Mouse (Mus musculus) naive thymus-derived CD4-positive, alpha-beta T cell, adult 2 months (primary cell): ENCODE results near the gene Prkcsh.

Source experiments
- DNase-seq: peaks from one replicate; pipeline ENCODE4 v3.0.0-alpha.2; 2011; ENCODE audit warnings: low read depth

Gene Prkcsh

DNA sequence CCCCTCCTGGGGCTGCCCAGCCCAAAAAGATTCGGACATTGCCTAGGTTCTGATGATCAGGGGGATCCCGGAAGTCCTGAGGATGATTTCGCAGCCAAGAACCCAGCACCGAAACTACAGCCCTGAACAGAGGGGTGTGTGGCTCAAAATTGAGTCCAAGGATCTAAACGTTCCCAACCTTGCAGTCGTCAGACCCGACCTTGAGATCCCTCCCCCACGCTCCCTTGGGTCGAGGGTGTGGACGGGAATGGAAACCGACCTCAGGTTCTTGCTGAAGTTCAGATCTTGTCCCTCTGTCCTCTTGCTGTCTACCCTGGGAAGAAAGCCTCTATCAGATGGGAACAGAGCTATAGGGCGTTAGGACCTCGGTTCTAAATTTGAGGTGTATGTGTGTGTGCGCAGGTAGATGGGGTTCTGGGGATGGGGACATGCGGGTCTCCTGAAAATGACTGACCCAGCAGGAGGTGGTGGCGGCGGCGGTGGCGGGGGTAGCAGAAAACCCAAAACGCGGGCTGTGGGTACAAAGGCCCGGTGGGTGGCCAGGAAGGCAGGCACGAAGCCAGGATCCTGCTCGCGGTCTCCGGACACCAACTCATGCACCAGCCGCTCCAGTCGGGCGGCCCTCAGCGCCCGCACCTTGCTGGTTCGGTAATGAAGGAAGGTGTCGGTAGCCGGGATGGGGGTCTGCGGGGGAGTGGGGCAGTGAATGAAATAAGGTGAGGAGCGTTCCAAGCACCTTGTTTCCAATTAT is 14.8 kb upstream of the Prkcsh start:
- DNase-seq = no peak

DNA sequence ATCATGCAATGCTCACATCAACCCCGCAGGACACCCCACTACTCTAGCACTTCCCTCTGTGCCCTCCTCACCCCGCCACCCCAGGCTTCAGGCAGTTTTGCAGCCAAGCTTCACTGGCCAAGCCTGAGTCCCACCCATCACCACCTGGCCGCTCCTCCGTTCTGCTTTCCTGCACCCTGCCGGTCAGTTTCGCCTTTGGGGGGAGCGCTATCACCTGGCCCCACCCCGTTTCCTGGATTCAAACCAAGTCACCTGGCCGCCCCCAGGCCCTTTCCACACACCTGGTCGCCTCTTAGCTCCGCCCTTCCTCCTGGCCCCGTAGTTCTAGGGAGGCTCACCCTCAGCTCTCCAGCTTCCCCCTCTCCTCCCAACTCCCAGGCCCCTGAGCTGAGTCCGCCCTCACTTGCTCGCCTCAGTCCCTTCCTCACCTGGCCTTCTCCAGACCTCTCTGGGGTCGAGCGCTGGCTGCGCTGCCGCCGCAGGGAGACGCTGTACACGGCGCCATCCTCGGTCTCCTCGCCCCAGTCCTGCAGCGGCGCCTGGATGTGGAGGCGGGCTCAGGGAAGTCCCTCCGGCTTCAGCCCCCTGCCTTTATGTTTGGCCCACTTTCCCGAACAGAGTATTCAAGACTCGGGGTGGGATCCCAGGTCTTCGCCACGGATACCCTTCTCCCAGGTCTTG is 14.0 kb upstream of the Prkcsh start:
- no peak for DNase-seq

DNA sequence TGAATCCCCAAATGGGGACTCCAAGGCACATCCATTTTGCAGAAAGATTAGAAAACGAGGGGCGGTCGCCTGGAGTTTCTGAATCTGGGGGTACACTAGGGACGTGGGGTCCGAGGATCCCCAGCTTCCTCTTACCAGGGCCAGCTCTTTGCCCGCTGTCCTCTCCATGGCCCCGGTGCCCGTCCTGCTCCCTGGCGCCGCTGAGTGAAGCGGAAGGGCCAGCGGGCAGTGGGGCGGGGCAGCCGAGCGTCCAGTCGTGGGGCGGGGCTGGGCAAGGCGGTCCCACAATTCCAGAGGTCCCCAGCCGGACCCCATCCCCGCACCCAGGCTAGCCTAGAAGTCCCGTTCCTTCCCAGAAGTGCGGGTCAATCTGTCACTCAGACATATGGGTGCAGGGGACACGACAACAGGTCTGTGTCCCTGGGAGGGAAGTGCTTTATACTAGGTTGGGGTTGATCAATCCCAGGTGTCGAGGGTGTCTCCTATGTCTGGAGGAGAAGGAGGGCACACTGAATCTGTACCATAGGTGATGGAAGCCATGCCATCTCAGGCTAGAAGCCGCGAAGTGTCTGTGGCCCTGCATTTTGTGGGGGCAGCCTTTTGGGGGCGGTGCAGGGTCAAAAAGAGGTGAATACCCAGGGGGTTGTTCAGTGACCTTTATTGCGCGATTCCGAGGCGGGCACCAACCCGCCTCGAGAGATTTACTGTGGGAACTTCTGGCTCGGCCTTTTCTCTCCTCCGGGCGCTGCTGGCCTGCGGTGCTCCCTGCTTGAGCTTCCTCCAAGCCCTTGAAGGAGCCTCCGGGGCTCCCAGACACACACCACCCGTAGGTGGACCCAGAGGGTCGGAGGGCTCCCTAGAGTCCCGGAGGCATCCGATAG is 13.1 kb upstream of the Prkcsh start, which contains the start of gene Rgl3:
Gene Rgl3 (minus strand): TSS at position 217 of the 881 bp plus-strand sequence.
- no peak for DNase-seq

GRCm38 (mm10) chr9:21992227-21992626 is 10.4 kb upstream of the Prkcsh start:
- no peak for DNase-seq

GRCm38 (mm10) chr9:21996178-21996867 is 6.3 kb upstream of the Prkcsh start:
- DNase-seq = no peak

- DNase-seq = no peak
Measured at GRCm38 (mm10) chr9:22000296-22000695, 2.3 kb upstream of the Prkcsh start.

DNA sequence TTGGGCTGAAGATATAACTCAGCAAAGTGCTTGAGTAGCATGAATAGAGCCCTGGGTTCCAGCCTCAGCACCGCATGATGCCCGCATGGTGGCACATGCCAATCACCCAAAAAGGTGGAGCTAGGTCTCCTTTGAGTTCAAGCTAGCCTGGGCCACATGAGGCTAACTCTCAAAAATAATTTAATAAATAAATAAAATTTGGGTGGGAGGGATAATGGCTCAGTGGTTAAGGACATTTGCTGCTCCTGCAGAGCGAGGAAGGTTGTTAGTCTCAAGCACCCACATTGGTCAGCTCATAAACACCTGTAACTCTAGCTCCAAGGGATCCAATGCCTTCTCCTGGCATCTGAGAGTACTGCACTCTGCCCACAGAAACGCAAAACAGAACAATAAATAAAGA is 973 bp upstream of the Prkcsh start:
- no peak for DNase-seq

GRCm38 (mm10) chr9:22003163-22003554 is 553 bp downstream of the Prkcsh start:
- DNase-seq = no peak

GRCm38 (mm10) chr9:22004546-22004945 is 1.9 kb downstream of the Prkcsh start:
- no peak for DNase-seq

GRCm38 (mm10) chr9:22011055-22011454 is 8.4 kb downstream of the Prkcsh start:
- no peak for DNase-seq

GRCm38 (mm10) chr9:22012731-22013130 is 10.1 kb downstream of the Prkcsh start:
- DNase-seq = no peak

DNA sequence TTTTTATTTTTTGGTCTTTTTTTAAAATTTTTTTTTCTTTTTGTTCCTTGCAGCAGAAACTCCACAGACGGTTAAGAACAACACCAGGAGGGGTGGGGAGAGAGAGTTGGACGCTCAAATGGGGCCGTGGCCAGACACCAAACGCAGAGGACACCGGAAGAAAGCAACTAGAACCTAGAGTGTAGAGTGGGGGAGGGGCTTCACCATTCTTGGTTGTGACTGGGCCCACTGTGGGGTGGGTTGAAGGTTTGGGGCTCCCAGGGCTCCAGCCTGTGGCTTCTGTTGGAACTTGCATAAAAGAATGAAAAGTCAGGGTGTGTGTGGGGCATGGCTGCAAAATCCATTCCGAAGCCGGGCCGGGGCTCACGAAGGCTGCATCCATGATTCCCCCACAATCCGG is 13.6 kb downstream of the Prkcsh start:
- no peak for DNase-seq

GRCm38 (mm10) chr9:22017208-22017825 is 14.7 kb downstream of the Prkcsh start:
- DNase-seq = no peak

DNA sequence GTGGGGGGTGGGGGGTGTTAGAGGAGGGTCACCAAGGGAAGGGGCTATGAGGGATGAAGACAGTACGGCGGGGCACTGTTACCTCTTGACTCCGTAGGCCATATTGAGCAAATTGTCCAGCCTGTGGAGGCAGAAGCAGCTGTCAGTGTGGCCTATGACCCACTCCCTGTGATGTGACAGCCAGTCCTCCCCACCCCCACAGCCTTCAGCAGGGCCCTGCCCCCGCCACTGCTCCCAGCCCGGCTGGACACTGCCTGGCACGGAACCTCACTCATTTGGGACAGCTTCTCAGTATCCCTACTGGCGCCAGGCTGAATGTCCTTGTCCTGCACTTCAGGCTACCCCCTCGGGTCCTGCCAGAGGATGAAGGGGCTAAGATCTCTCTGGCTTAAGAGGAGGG is 22.0 kb downstream of the Prkcsh start:
- DNase-seq = no peak

GRCm38 (mm10) chr9:22028467-22028866 is 25.9 kb downstream of the Prkcsh start:
- DNase-seq = no peak

- no peak for DNase-seq
Measured at GRCm38 (mm10) chr9:22030386-22030785, 27.8 kb downstream of the Prkcsh start.

DNA sequence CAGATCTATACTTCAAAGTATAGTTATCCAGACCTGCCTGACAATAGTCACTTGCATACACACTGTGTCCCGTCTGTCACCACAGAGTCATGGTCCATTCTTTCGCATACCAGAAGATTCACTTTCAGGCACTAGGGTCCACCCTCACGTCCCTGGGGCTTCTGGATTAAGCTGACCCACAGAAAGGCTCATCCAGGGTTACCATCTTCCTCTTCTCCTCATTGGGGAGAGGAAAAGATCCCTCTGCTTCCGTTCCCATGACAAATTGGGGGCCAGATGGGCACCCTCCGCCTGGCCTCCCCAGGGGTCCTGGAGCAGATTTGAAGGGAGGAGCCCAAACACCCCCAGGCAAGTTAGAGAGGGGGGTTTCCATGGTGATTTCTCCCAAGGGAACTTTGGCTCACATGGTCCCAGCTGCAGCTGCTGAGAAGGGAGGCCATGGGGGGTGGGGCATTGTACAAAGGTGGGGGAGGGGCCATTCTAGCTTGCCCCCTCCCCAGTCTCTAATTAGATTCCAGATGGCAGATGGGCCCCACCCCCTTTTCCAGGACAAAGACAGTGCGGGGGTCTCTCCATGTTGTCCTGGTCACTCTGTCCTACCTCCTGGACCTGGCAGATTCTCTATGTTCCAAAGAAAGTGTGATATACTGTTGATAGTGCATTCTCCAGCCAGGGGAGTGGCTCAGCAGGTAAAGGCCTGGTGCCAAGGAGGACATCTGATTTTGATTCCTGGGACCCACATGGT is 32.9 kb downstream of the Prkcsh start:
- no peak for DNase-seq

- no peak for DNase-seq
Measured at GRCm38 (mm10) chr9:22037826-22038225, 35.2 kb downstream of the Prkcsh start.

- no peak for DNase-seq
Measured at GRCm38 (mm10) chr9:22041832-22042231, 39.2 kb downstream of the Prkcsh start.

DNA sequence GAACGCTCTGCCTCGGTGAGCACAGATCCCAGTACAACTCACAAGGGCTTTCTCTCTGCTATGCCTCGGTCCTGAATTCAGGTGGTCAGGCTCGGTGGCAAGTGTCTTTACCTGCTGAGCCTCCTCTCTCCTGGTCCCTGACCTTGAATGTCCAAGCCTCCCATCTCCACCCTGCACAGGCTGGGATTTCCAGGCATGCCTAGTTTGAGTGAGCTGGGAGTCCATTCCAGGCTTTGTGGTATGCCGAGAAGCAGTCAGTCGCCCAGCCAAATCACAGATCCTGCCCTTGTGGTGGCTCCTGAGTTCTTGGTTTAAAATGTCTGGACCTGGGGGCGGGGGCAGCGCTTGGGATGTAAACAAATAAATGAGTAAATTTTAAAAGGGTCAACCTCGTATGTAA is 44.7 kb downstream of the Prkcsh start:
- no peak for DNase-seq

DNA sequence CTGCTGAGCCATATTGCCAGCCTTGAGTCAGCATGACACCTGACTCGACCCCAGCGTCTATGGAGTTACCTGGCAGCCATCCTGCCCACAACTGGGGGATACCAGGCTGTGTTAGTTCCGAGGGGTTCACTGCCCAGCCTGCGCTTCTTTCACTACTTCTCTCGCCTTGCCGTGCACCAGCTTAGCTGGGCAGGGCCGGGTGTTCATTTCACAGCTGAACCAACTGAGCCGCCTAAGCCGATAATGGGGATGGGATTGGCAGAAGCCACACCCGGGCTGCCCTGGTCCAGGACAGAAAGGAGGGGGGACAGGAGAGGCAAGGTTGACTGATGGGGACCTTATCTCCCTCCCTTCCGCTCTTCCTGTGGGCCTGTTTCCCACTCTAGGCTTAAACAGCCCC is 46.7 kb downstream of the Prkcsh start:
- DNase-seq = no peak
